20 mouse cellular contexts compared by ENCODE assay signal in the genomic region with DNA sequence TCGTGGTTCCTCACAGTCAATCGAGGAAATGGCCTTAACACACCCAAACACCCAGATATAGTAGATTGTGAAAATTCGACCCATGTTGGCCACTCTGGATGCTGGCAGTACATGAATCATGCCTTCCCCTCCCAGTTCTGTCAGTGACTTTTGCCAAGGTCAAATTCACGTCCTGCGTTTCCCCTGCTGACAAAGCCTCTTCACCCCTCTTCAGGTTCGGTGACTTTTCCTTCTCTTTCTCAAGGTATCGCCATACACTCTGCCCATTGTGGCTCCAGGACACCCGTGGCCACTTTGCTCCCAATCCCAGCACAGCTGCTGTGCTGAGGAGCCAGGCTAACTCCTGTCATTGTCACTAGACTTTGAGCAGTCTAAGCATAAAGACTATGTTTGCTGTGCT. TPM values are rescaled to one million over a fixed set of nuclear protein-coding genes. Genes with fewer than 3 reads are reported as not detected.
DNase-seq lines count a peak whose midpoint lies in the region; ATAC-seq and TF ChIP-seq lines count a peak whose summit lies in the region.
"Had no signal": no experiment of that assay in that cellular context is flagged by ENCODE, and none has a peak within 500 bp of the region (broad histone marks: within the 10 kb centered on the region; RNA-seq: fewer than 3 reads in every experiment).

No protein-coding gene starts in this region.

- DNase-seq in adrenal gland, adult (ENCODE audit: inconsistent age in 2 of 2, low spot score in 1 of 2), result peak; percentile 48 to 79
- DNase-seq in adrenal gland, postnatal 25 days, result no peak
- no peak for DNase-seq in heart, adult 2 months
- no peak for DNase-seq in heart, adult 8-10 months (ENCODE audit: low spot score)
- DNase-seq in heart, postnatal 0 days (ENCODE audit: low spot score), result no peak
- no peak for DNase-seq in testis, postnatal 10 days (ENCODE audit: low spot score)
- DNase-seq: cerebellum, adult 2 months; cerebellum, postnatal 10 days; embryo, embryonic 11 days; gastrocnemius, postnatal 36 days; kidney, adult 18-20 months had no signal

- no peaks in the 10 kb centered on the region for H3K79me2 ChIP-seq in heart, adult 2 months (replicated peaks; ENCODE audit: control insufficient read depth, insufficient read depth, low read length)

- H3K27ac ChIP-seq in heart, adult 2 months, result peak overlapping the region; percentile 33; the same call in 1 of the 2 replicates
- H3K27ac ChIP-seq in heart, embryonic 11.5 days (ENCODE audit: low read depth, low read length), result no peak overlapping the region
- peak overlapping the region; percentile 4 to 68; a peak in 3 of 4 replicates for H3K27ac ChIP-seq in heart, embryonic 14.5 days (replicated peaks in 1 of 2; ENCODE audit: control insufficient read depth in 1 of 2, insufficient read depth in 1 of 2, low read depth in 2 of 2, low read length in 2 of 2)
- peak overlapping the region; percentile 61 for H3K27ac ChIP-seq in heart, postnatal 0 days (ENCODE audit: low read depth)
- H3K27ac ChIP-seq: embryonic facial prominence, embryonic 15.5 days; forebrain, embryonic 15.5 days; hindbrain, embryonic 10.5 days; hindbrain, embryonic 14.5 days; intestine, embryonic 15.5 days had no signal

- H3K4me2 ChIP-seq in heart, embryonic 11.5 days, result no peak overlapping the region
- no peak overlapping the region for H3K4me2 ChIP-seq in heart, embryonic 14.5 days (ENCODE audit: low read length)
- no peak overlapping the region for H3K4me2 ChIP-seq in heart, postnatal 0 days (ENCODE audit: low read depth, low read length)
- H3K4me2 ChIP-seq: embryonic facial prominence, embryonic 15.5 days; forebrain, embryonic 15.5 days; hindbrain, embryonic 14.5 days; intestine, embryonic 15.5 days had no signal

- H3K27me3 ChIP-seq in heart, adult 2 months (ENCODE audit: control insufficient read depth, insufficient read depth, low read length), result no peaks in the 10 kb centered on the region
- H3K27me3 ChIP-seq in heart, embryonic 11.5 days (ENCODE audit: control insufficient read depth, insufficient read depth, low read length), result no peaks in the 10 kb centered on the region
- H3K27me3 ChIP-seq in heart, embryonic 14.5 days (ENCODE audit: control insufficient read depth, insufficient read depth, low read length), result no peaks in the 10 kb centered on the region
- no peaks in the 10 kb centered on the region for H3K27me3 ChIP-seq in heart, postnatal 0 days (ENCODE audit: control insufficient read depth, insufficient read depth, low read length)
- H3K27me3 ChIP-seq: embryonic facial prominence, embryonic 15.5 days; forebrain, embryonic 15.5 days; intestine, embryonic 15.5 days; Patski had no signal

- no peak for TF ChIP-seq POLR2A in heart, adult 2 months (IDR thresholded peaks at IDR 0.05; ENCODE audit: insufficient read depth, low read depth, low read length)

- intact Hi-C loops in heart, adult 2 months (cut with DNase I), result no loop called here

- H3K4me1 ChIP-seq in heart, adult 2 months (ENCODE audit: control insufficient read depth, insufficient read depth, low read length), result peaks cover 13% of the 10 kb centered on the region
- peaks cover 22% of the 10 kb centered on the region for H3K4me1 ChIP-seq in heart, embryonic 11.5 days (ENCODE audit: control insufficient read depth, insufficient read depth, low read length)
- H3K4me1 ChIP-seq in heart, embryonic 14.5 days (ENCODE audit: control insufficient read depth in 2 of 2, insufficient read depth in 2 of 2, low read length in 2 of 2), result peaks cover 25 to 35% of the 10 kb centered on the region in 2 experiments
- H3K4me1 ChIP-seq in heart, postnatal 0 days (ENCODE audit: control insufficient read depth, insufficient read depth), result peaks cover 16% of the 10 kb centered on the region

- no peak overlapping the region for H3K4me3 ChIP-seq in heart, adult 2 months
- H3K4me3 ChIP-seq in heart, embryonic 11.5 days (ENCODE audit: low read depth, low read length), result no peak overlapping the region
- no peak overlapping the region for H3K4me3 ChIP-seq in heart, embryonic 14.5 days (ENCODE audit: control insufficient read depth in 1 of 2, insufficient read depth in 1 of 2, low read depth in 1 of 2, low read length in 2 of 2)
- H3K4me3 ChIP-seq in heart, postnatal 0 days (ENCODE audit: low read depth, low read length), result no peak overlapping the region
- H3K4me3 ChIP-seq: embryonic facial prominence, embryonic 15.5 days; forebrain, embryonic 15.5 days; hindbrain, embryonic 10.5 days; intestine, embryonic 15.5 days had no signal

- TF ChIP-seq EP300 in heart, adult 2 months (IDR thresholded peaks at IDR 0.05; ENCODE audit: insufficient read depth, low read depth, low read length), result no peak
- no peak for TF ChIP-seq EP300 in heart, postnatal 0 days (IDR thresholded peaks at IDR 0.05; ENCODE audit: low read depth)

- TF ChIP-seq CTCF in heart, adult 2 months (IDR thresholded peaks at IDR 0.05), result no peak
- no peak for TF ChIP-seq CTCF in heart, postnatal 0 days (IDR thresholded peaks at IDR 0.05; ENCODE audit: low read depth)

- no peak overlapping the region for H3K9ac ChIP-seq in heart, adult 2 months (ENCODE audit: low read depth, low read length)
- no peak overlapping the region for H3K9ac ChIP-seq in heart, embryonic 11.5 days (ENCODE audit: low read depth, low read length)
- H3K9ac ChIP-seq in heart, embryonic 14.5 days (ENCODE audit: low read length), result no peak overlapping the region; the same call in 1 of the 2 replicates
- no peak overlapping the region for H3K9ac ChIP-seq in heart, postnatal 0 days (replicated peaks; ENCODE audit: low read depth, low read length)
- H3K9ac ChIP-seq: embryonic facial prominence, embryonic 15.5 days; forebrain, embryonic 15.5 days; hindbrain, embryonic 14.5 days; intestine, embryonic 15.5 days had no signal

- H3K9me3 ChIP-seq in heart, embryonic 11.5 days (replicated peaks; ENCODE audit: control insufficient read depth, low read length), result no peaks in the 10 kb centered on the region
- no peaks in the 10 kb centered on the region for H3K9me3 ChIP-seq in heart, embryonic 14.5 days (ENCODE audit: control insufficient read depth, low read length)
- H3K9me3 ChIP-seq in heart, postnatal 0 days (replicated peaks; ENCODE audit: control insufficient read depth, low read length), result no peaks in the 10 kb centered on the region
- H3K9me3 ChIP-seq: embryonic facial prominence, embryonic 15.5 days; forebrain, embryonic 15.5 days; hindbrain, embryonic 10.5 days; intestine, embryonic 15.5 days had no signal

- WGBS in heart, adult 2 months, result 41% methylated on average over 8 of the region's 8 CpGs
- WGBS in heart, embryonic 11.5 days (ENCODE audit: insufficient replicate concordance), result 57% methylated on average over 8 of the region's 8 CpGs
- 42% methylated on average over 8 of the region's 8 CpGs for WGBS in heart, embryonic 14.5 days
- WGBS in heart, postnatal 0 days, result 38% methylated on average over 8 of the region's 8 CpGs

- no peak for ATAC-seq in heart, embryonic 11.5 days (replicated peaks; ENCODE audit: insufficient number of reproducible peaks, low FRiP score, low TSS enrichment)
- no peak for ATAC-seq in heart, embryonic 14.5 days (ENCODE audit: insufficient number of reproducible peaks, insufficient read depth, low FRiP score, low read depth)
- no peak for ATAC-seq in heart, postnatal 0 days (ENCODE audit: insufficient read depth, low read depth)
- ATAC-seq: activated CD4-positive, CD25-positive, alpha-beta regulatory T cell, adult 4 months; forebrain, embryonic 15.5 days; intestine, embryonic 15.5 days; Patski had no signal

- no peaks in the 10 kb centered on the region for H3K36me3 ChIP-seq in heart, adult 2 months (ENCODE audit: control insufficient read depth, insufficient read depth, low read length)
- no peaks in the 10 kb centered on the region for H3K36me3 ChIP-seq in heart, embryonic 11.5 days (ENCODE audit: control insufficient read depth, insufficient read depth, low read length)
- no peaks in the 10 kb centered on the region for H3K36me3 ChIP-seq in heart, embryonic 14.5 days (ENCODE audit: control insufficient read depth, insufficient read depth, low read length)
- H3K36me3 ChIP-seq in heart, postnatal 0 days (replicated peaks; ENCODE audit: control insufficient read depth, insufficient read depth, low read length), result no peaks in the 10 kb centered on the region
- H3K36me3 ChIP-seq: embryonic facial prominence, embryonic 15.5 days; forebrain, embryonic 15.5 days; hindbrain, embryonic 10.5 days; intestine, embryonic 15.5 days had no signal

RNA-seq across cellular contexts. Expression of a gene that starts 24.0 kb away (rescaled TPM):
- 46.7 and 48.9 TPM in 2 replicates for total RNA-seq in adrenal gland, postnatal 25 days (2021)
- total RNA-seq in heart, adult 2 months (2021), result 10 to 100 TPM; 31.4 to 33.2 TPM
- polyA plus RNA-seq in heart, adult 2 months (2012; rRNA removed), result 17.3 and 28.7 TPM in 2 replicates
- 18.7 and 23.6 TPM in 2 replicates for polyA plus RNA-seq in heart, embryonic 11.5 days (2014; fragmentation: Nextera tagmentation; extraction: Ambion mirVana)
- polyA plus RNA-seq in heart, embryonic 14.5 days (2014; fragmentation: Nextera tagmentation; extraction: Ambion mirVana), result 26.7 and 27.0 TPM in 2 replicates
- total RNA-seq in heart, adult 8-10 months (2022), result 10 to 100 TPM; 28.6 to 35.3 (median 32.5) TPM
- total RNA-seq in heart, postnatal 0 days (2014; rRNA removed; ENCODE audit: low replicate concordance), result 22.6 and 29.2 TPM in 2 replicates
- 17.4 and 17.9 TPM in 2 replicates for polyA plus RNA-seq in heart, postnatal 0 days (2015; fragmentation: Nextera tagmentation; extraction: Ambion mirVana)

Comparison
In these comparisons a context has a peak if more than half of its experiments do, and no peak if none do; other contexts are left out.
1. DNase-seq: peak in adrenal gland, adult (2 of 2); none in adrenal gland, postnatal 25 days (single experiment), heart, adult 2 months (0 of 2), heart, adult 8-10 months (single experiment), heart, postnatal 0 days (single experiment) and testis, postnatal 10 days (single experiment).